ENCODE assay signal across 25 mouse cellular contexts in the genomic region with DNA sequence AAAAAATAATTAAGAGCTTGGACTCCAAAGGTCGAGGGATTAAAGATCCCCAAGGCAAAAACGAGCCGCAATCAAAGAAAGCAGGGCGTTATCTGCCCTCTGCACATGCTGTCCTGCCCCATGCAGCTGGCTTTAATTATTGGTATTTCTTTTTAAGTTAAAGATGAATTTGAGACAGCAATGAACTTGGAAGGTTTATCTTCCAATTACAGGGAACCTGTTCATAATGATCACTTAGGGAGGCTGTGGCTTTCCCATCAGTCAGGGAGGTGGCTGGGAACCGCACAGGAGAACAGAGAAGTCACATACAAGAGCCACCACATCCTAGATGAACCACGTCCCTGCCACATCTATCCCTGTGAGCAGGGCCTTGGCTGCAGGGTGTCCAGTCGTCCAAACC.
DNase-seq lines count a peak whose midpoint lies in the region; ATAC-seq and TF ChIP-seq lines count a peak whose summit lies in the region.
"Had no signal": no experiment of that assay in that cellular context is flagged by ENCODE, and none has a peak within 500 bp of the region (broad histone marks: within the 10 kb centered on the region; RNA-seq: fewer than 3 reads in every experiment).

No protein-coding gene starts in this region.

- H3K4me1 ChIP-seq in midbrain, embryonic 11.5 days (ENCODE audit: control insufficient read depth, insufficient read depth, low read length): no peaks in the 10 kb centered on the region
- H3K4me1 ChIP-seq in midbrain, embryonic 10.5 days: 0 out of 2 replicates have a peak, but pooled peaks cover 13% of the 10 kb centered on the region
- H3K4me1 ChIP-seq in midbrain, embryonic 14.5 days (ENCODE audit: control insufficient read depth, insufficient read depth, low read length): peaks cover 16% of the 10 kb centered on the region; the same call in 1 of the 2 replicates
- peaks cover 12% of the 10 kb centered on the region for H3K4me1 ChIP-seq in midbrain, embryonic 16.5 days (ENCODE audit: control insufficient read depth, insufficient read depth, low read length)
- peaks cover 25% of the 10 kb centered on the region for H3K4me1 ChIP-seq in forebrain, embryonic 12.5 days

- peak; percentile 51 for DNase-seq in midbrain, embryonic 11.5 days (ENCODE audit: low spot score, missing footprints)
- no peak for DNase-seq in midbrain, embryonic 10.5 days (ENCODE audit: low spot score)
- peak; percentile 53 for DNase-seq in brain, embryonic 14.5 days (ENCODE audit: low read depth)
- DNase-seq in midbrain, embryonic 14.5 days: peak; percentile 60
- no peak for DNase-seq in urinary bladder, adult 2 months (ENCODE audit: low spot score)
- DNase-seq: adrenal gland, adult 8-10 months; adrenal gland, postnatal 14 days; adrenal gland, postnatal 36 days; B cell, adult 2 months; cerebellum, adult 11 months; cerebellum, adult 2 months; cerebellum, adult 9-10 months; cerebellum, postnatal 10 days; cerebellum, postnatal 25 days had no signal

- H3K9me3 ChIP-seq in midbrain, embryonic 11.5 days (ENCODE audit: control insufficient read depth, low read length): no peaks in the 10 kb centered on the region
- H3K9me3 ChIP-seq in midbrain, embryonic 10.5 days (replicated peaks): 0 out of 2 replicates have a peak, but pooled peaks cover 6% of the 10 kb centered on the region
- H3K9me3 ChIP-seq in midbrain, embryonic 14.5 days (ENCODE audit: control insufficient read depth, low read length): no peaks in the 10 kb centered on the region
- H3K9me3 ChIP-seq in midbrain, embryonic 16.5 days (replicated peaks; ENCODE audit: control insufficient read depth, low read length, poor library complexity, severe bottlenecking): no peaks in the 10 kb centered on the region
- no peaks in the 10 kb centered on the region for H3K9me3 ChIP-seq in forebrain, embryonic 12.5 days
- H3K9me3 ChIP-seq: embryonic facial prominence, embryonic 12.5 days had no signal

- no peak overlapping the region for H3K9ac ChIP-seq in midbrain, embryonic 11.5 days (ENCODE audit: low read length)
- H3K9ac ChIP-seq in midbrain, embryonic 14.5 days (replicated peaks; ENCODE audit: low read length): no peak overlapping the region
- H3K9ac ChIP-seq in midbrain, embryonic 16.5 days (ENCODE audit: low read depth, low read length): no peak overlapping the region
- no peak overlapping the region for H3K9ac ChIP-seq in forebrain, embryonic 12.5 days
- H3K9ac ChIP-seq: embryonic facial prominence, embryonic 12.5 days had no signal

- WGBS in midbrain, embryonic 11.5 days: 67% methylated on average over 7 of the region's 7 CpGs
- WGBS in midbrain, embryonic 10.5 days: 82% methylated on average over 7 of the region's 7 CpGs
- WGBS in midbrain, embryonic 14.5 days: 42% methylated on average over 7 of the region's 7 CpGs
- 35% methylated on average over 7 of the region's 7 CpGs for WGBS in midbrain, embryonic 16.5 days
- 63% methylated on average over 7 of the region's 7 CpGs for WGBS in forebrain, embryonic 12.5 days

- ATAC-seq in midbrain, embryonic 11.5 days (ENCODE audit: low FRiP score): peak; percentile 40; the same call in 1 of the 2 replicates
- peak; percentile 39; the same call in 1 of the 2 replicates for ATAC-seq in midbrain, embryonic 14.5 days (ENCODE audit: low FRiP score, low TSS enrichment)
- peak; percentile 34; the same call in 1 of the 2 replicates for ATAC-seq in midbrain, embryonic 16.5 days
- ATAC-seq in forebrain, embryonic 12.5 days (ENCODE audit: low FRiP score): no peak
- ATAC-seq: activated CD4-positive, CD25-positive, alpha-beta regulatory T cell, adult 4 months; CD4-positive, CD25-positive, alpha-beta regulatory T cell, adult 4 months; forebrain, embryonic 14.5 days; forebrain, embryonic 16.5 days; Patski had no signal

- no peaks in the 10 kb centered on the region for H3K27me3 ChIP-seq in midbrain, embryonic 11.5 days (ENCODE audit: control insufficient read depth, insufficient read depth, low read length)
- no peaks in the 10 kb centered on the region for H3K27me3 ChIP-seq in midbrain, embryonic 10.5 days (ENCODE audit: low read depth, poor library complexity, severe bottlenecking)
- H3K27me3 ChIP-seq in midbrain, embryonic 14.5 days (ENCODE audit: control insufficient read depth, insufficient read depth, low read length): no peaks in the 10 kb centered on the region
- H3K27me3 ChIP-seq in midbrain, embryonic 16.5 days (ENCODE audit: control insufficient read depth, insufficient read depth, low read depth, low read length): no peaks in the 10 kb centered on the region
- H3K27me3 ChIP-seq in forebrain, embryonic 12.5 days: no peaks in the 10 kb centered on the region
- H3K27me3 ChIP-seq: CH12.LX had no signal

- TF ChIP-seq CTCF in brain, embryonic 14.5 days (IDR thresholded peaks at IDR 0.05; ENCODE audit: borderline replicate concordance, extremely low read depth, insufficient read depth, insufficient read length): no peak

- H3K4me3 ChIP-seq in midbrain, embryonic 11.5 days (ENCODE audit: low read depth, low read length): no peak overlapping the region
- no peak overlapping the region for H3K4me3 ChIP-seq in midbrain, embryonic 10.5 days
- H3K4me3 ChIP-seq in midbrain, embryonic 14.5 days (replicated peaks; ENCODE audit: low read depth, low read length): no peak overlapping the region
- no peak overlapping the region for H3K4me3 ChIP-seq in midbrain, embryonic 16.5 days (ENCODE audit: low read depth, low read length)
- no peak overlapping the region for H3K4me3 ChIP-seq in forebrain, embryonic 12.5 days (replicated peaks)
- H3K4me3 ChIP-seq: embryonic facial prominence, embryonic 10.5 days; embryonic facial prominence, embryonic 12.5 days had no signal

- H3K36me3 ChIP-seq in midbrain, embryonic 11.5 days (ENCODE audit: control insufficient read depth, insufficient read depth, low read length): no peaks in the 10 kb centered on the region
- no peaks in the 10 kb centered on the region for H3K36me3 ChIP-seq in midbrain, embryonic 10.5 days
- H3K36me3 ChIP-seq in midbrain, embryonic 14.5 days (ENCODE audit: control insufficient read depth, insufficient read depth, low read length): no peaks in the 10 kb centered on the region
- H3K36me3 ChIP-seq in midbrain, embryonic 16.5 days (ENCODE audit: control insufficient read depth, insufficient read depth, low read length): no peaks in the 10 kb centered on the region
- no peaks in the 10 kb centered on the region for H3K36me3 ChIP-seq in forebrain, embryonic 12.5 days (replicated peaks)
- H3K36me3 ChIP-seq: embryonic facial prominence, embryonic 10.5 days; embryonic facial prominence, embryonic 12.5 days; G1E had no signal

- H3K4me2 ChIP-seq in midbrain, embryonic 11.5 days: no peak overlapping the region
- H3K4me2 ChIP-seq in midbrain, embryonic 14.5 days (ENCODE audit: low read length): no peak overlapping the region
- no peak overlapping the region for H3K4me2 ChIP-seq in midbrain, embryonic 16.5 days (ENCODE audit: low read length)
- no peak overlapping the region for H3K4me2 ChIP-seq in forebrain, embryonic 12.5 days
- H3K4me2 ChIP-seq: embryonic facial prominence, embryonic 12.5 days had no signal

- no peak overlapping the region for H3K27ac ChIP-seq in midbrain, embryonic 11.5 days (ENCODE audit: low read depth, low read length)
- no peak overlapping the region for H3K27ac ChIP-seq in midbrain, embryonic 10.5 days (replicated peaks)
- peak overlapping the region; percentile 57; the same call in 1 of the 2 replicates for H3K27ac ChIP-seq in midbrain, embryonic 14.5 days (replicated peaks; ENCODE audit: low read depth, low read length)
- no peak overlapping the region for H3K27ac ChIP-seq in midbrain, embryonic 16.5 days (ENCODE audit: low read length)
- no peak overlapping the region for H3K27ac ChIP-seq in forebrain, embryonic 12.5 days
- H3K27ac ChIP-seq: embryonic facial prominence, embryonic 10.5 days; embryonic facial prominence, embryonic 12.5 days had no signal

- no peak for TF ChIP-seq POLR2A in brain, embryonic 14.5 days (IDR thresholded peaks at IDR 0.05; ENCODE audit: borderline replicate concordance, extremely low read depth, insufficient read depth, insufficient read length, poor library complexity, severe bottlenecking)

Comparison
In these comparisons a context has a peak if more than half of its experiments do, and no peak if none do; other contexts are left out.
1. DNase-seq: peak in midbrain, embryonic 11.5 days (single experiment), brain, embryonic 14.5 days (single experiment) and midbrain, embryonic 14.5 days (single experiment); none in midbrain, embryonic 10.5 days (single experiment) and urinary bladder, adult 2 months (single experiment).